Mouse (Mus musculus): Measurements from ENCODE around the gene Pigyl. TPM values are rescaled to one million over a fixed set of nuclear protein-coding genes. Genes with fewer than 3 reads are reported as not detected.

Pigyl gene
- polyA plus RNA-seq, 1 experiment, result 150 TPM

- Histone ChIP-seq H3K27me3 (ENCODE audit: control insufficient read depth, insufficient read depth, low read length) (no peaks in the 10 kb centered on the region), H3K4me3 (replicated peaks; ENCODE audit: insufficient read depth, low read depth, low read length) (no peak overlapping the region), H3K27ac (ENCODE audit: insufficient read depth, low read length) (no peak overlapping the region), H3K4me1 (ENCODE audit: control insufficient read depth, insufficient read depth, low read length) (no peaks in the 10 kb centered on the region)
- 96% methylated on average over 4 of the region's 4 CpGs for WGBS
- DNase-seq, result no peak
- no peak for TF ChIP-seq POLR2A (IDR thresholded peaks at IDR 0.05; ENCODE audit: borderline replicate concordance, insufficient read depth, low read length)
- TF ChIP-seq CTCF (IDR thresholded peaks at IDR 0.05; ENCODE audit: borderline replicate concordance, insufficient read depth, low read depth, low read length), result no peak
These were observed 11.1 kb downstream of the Pigyl start for GRCm38 (mm10) chr9:22167751-22168150.

- Histone ChIP-seq H3K27me3 (ENCODE audit: control insufficient read depth, insufficient read depth, low read length) (no peaks in the 10 kb centered on the region), H3K27ac (ENCODE audit: insufficient read depth, low read length) (no peak overlapping the region), H3K4me3 (replicated peaks; ENCODE audit: insufficient read depth, low read depth, low read length) (no peak overlapping the region), H3K4me1 (ENCODE audit: control insufficient read depth, insufficient read depth, low read length) (no peaks in the 10 kb centered on the region)
- 95% methylated on average over 11 of the region's 11 CpGs for WGBS
- TF ChIP-seq CTCF (IDR thresholded peaks at IDR 0.05; ENCODE audit: borderline replicate concordance, insufficient read depth, low read depth, low read length), result no peak
- TF ChIP-seq POLR2A (IDR thresholded peaks at IDR 0.05; ENCODE audit: borderline replicate concordance, insufficient read depth, low read length), result no peak
- DNase-seq, result no peak
These were observed 12.7 kb downstream of the Pigyl start for GRCm38 (mm10) chr9:22169327-22169726.

- Histone ChIP-seq H3K27me3 (ENCODE audit: control insufficient read depth, insufficient read depth, low read length) (no peaks in the 10 kb centered on the region), H3K27ac (ENCODE audit: insufficient read depth, low read length) (no peak overlapping the region), H3K4me1 (ENCODE audit: control insufficient read depth, insufficient read depth, low read length) (no peaks in the 10 kb centered on the region), H3K4me3 (replicated peaks; ENCODE audit: insufficient read depth, low read depth, low read length) (no peak overlapping the region)
- TF ChIP-seq POLR2A (IDR thresholded peaks at IDR 0.05; ENCODE audit: borderline replicate concordance, insufficient read depth, low read length) (no peak), CTCF (IDR thresholded peaks at IDR 0.05; ENCODE audit: borderline replicate concordance, insufficient read depth, low read depth, low read length) (no peak)
- DNase-seq, result no peak
- WGBS, result 82% methylated on average over 4 of the region's 4 CpGs
These were observed 15.7 kb downstream of the Pigyl start for GRCm38 (mm10) chr9:22172318-22172717.

GRCm38 (mm10) chr9:22188025-22188611, 31.5 kb downstream of the Pigyl start, which contains the start of gene Zfp872:
TSS of gene Zfp872 (plus strand) at chr9:22188090.
- peak; percentile 58; the same call in 1 of the 2 replicates for TF ChIP-seq POLR2A (IDR thresholded peaks at IDR 0.05; ENCODE audit: borderline replicate concordance, insufficient read depth, low read length)
- TF ChIP-seq CTCF (IDR thresholded peaks at IDR 0.05; ENCODE audit: borderline replicate concordance, insufficient read depth, low read depth, low read length), result no peak
- H3K27ac ChIP-seq (ENCODE audit: insufficient read depth, low read length), result peak within 1 kb of the TSS; percentile 27
- 21% methylated on average over 43 of the region's 43 CpGs for WGBS
- H3K4me3 ChIP-seq (replicated peaks; ENCODE audit: insufficient read depth, low read depth, low read length), result peak within 1 kb of the TSS; percentile 50
- no peaks in the 10 kb centered on the region for H3K27me3 ChIP-seq (ENCODE audit: control insufficient read depth, insufficient read depth, low read length)
- peak; percentile 83 to 88 for DNase-seq
- no peaks in the 10 kb centered on the region for H3K4me1 ChIP-seq (ENCODE audit: control insufficient read depth, insufficient read depth, low read length)

GRCm38 (mm10) chr9:22196412-22196811, 39.8 kb downstream of the Pigyl start:
- TF ChIP-seq POLR2A (IDR thresholded peaks at IDR 0.05; ENCODE audit: borderline replicate concordance, insufficient read depth, low read length) (no peak), CTCF (IDR thresholded peaks at IDR 0.05; ENCODE audit: borderline replicate concordance, insufficient read depth, low read depth, low read length) (no peak)
- Histone ChIP-seq H3K4me1 (ENCODE audit: control insufficient read depth, insufficient read depth, low read length) (no peaks in the 10 kb centered on the region), H3K27ac (ENCODE audit: insufficient read depth, low read length) (no peak overlapping the region), H3K4me3 (replicated peaks; ENCODE audit: insufficient read depth, low read depth, low read length) (no peak overlapping the region), H3K27me3 (ENCODE audit: control insufficient read depth, insufficient read depth, low read length) (no peaks in the 10 kb centered on the region)
- 32% methylated on average over 5 of the region's 5 CpGs for WGBS
- no peak for DNase-seq

Other genes with a start within 250 kb of the Pigyl start
- gene Rab3d, start 238.7 kb upstream of the Pigyl start, polyA plus RNA-seq (2012; rRNA removed), result 13.9 and 16.3 TPM in 2 replicates
- gene Ccdc159, start 229.4 kb upstream of the Pigyl start, polyA plus RNA-seq (2012; rRNA removed), result 14.7 and 16.6 TPM in 2 replicates
- 62.5 and 64.1 TPM in 2 replicates for gene Tmem205, start 229.3 kb upstream of the Pigyl start, polyA plus RNA-seq (2012; rRNA removed)
- 97.5 and 106 TPM in 2 replicates for gene Plppr2, start 219.8 kb upstream of the Pigyl start, polyA plus RNA-seq (2012; rRNA removed)
- 12.2 and 12.8 TPM in 2 replicates for gene Swsap1, start 201.1 kb upstream of the Pigyl start, polyA plus RNA-seq (2012; rRNA removed)
- gene Epor, start 193.3 kb upstream of the Pigyl start, polyA plus RNA-seq (2012; rRNA removed), result 9.2 and 10.4 TPM in 2 replicates
- 67.6 and 83.3 TPM in 2 replicates for gene Rgl3, start 167.4 kb upstream of the Pigyl start, polyA plus RNA-seq (2012; rRNA removed)
- 2.4 and 2.7 TPM in 2 replicates for gene Ccdc151, start 154.2 kb upstream of the Pigyl start, polyA plus RNA-seq (2012; rRNA removed)
- gene Prkcsh, start 154.0 kb upstream of the Pigyl start, polyA plus RNA-seq (2012; rRNA removed), result 91.3 and 95.3 TPM in 2 replicates
- 165 and 169 TPM in 2 replicates for gene Elavl3, start 104.8 kb upstream of the Pigyl start, polyA plus RNA-seq (2012; rRNA removed)
- not detected in 2 replicates for gene Gm49318, start 85.6 kb upstream of the Pigyl start, polyA plus RNA-seq (2012; rRNA removed)
- 45.4 and 48.3 TPM in 2 replicates for gene Zfp653, start 85.5 kb upstream of the Pigyl start, polyA plus RNA-seq (2012; rRNA removed)
- 85.2 and 90.2 TPM in 2 replicates for gene Ecsit, start 71.4 kb upstream of the Pigyl start, polyA plus RNA-seq (2012; rRNA removed)
- 1.6 and 1.8 TPM in 2 replicates for gene Cnn1, start 57.6 kb upstream of the Pigyl start, polyA plus RNA-seq (2012; rRNA removed)
- gene Elof1, start 39.7 kb upstream of the Pigyl start, polyA plus RNA-seq (2012; rRNA removed), result 125 and 130 TPM in 2 replicates
- 0.25 and 0.28 TPM in 2 replicates for gene Acp5, start 21.1 kb upstream of the Pigyl start, polyA plus RNA-seq (2012; rRNA removed)
- 0.07 and 0.13 TPM in 2 replicates for gene Zfp872, start 31.2 kb downstream of the Pigyl start, polyA plus RNA-seq (2012; rRNA removed)
- 16.8 and 19.8 TPM in 2 replicates for gene Zfp809, start 68.9 kb downstream of the Pigyl start, polyA plus RNA-seq (2012; rRNA removed)
- 2.8 and 3.2 TPM in 2 replicates for gene Zfp599, start 103.0 kb downstream of the Pigyl start, polyA plus RNA-seq (2012; rRNA removed)
- gene Zfp810, start 150.8 kb downstream of the Pigyl start, polyA plus RNA-seq (2012; rRNA removed), result 14.5 and 15.3 TPM in 2 replicates
- gene Anln, start 232.3 kb downstream of the Pigyl start, polyA plus RNA-seq (2012; rRNA removed), result 25.3 and 32.4 TPM in 2 replicates

Data from cerebellum, adult 2 months (tissue).